Mouse (Mus musculus) CD4-positive, CD25-positive, alpha-beta regulatory T cell, adult 4 months (primary cell): Measurements from ENCODE around the gene Ric3. TPM values are rescaled to one million over a fixed set of nuclear protein-coding genes. Genes with fewer than 3 reads are reported as not detected.

ENCODE experiments used
- ATAC-seq: one replicate; pipeline ENCODE4 v1.8.0; 2017
- polyA plus RNA-seq, 2 experiments: library from polyadenylated mRNA; unstranded; fragments of 100-300 nt; shearing (Covaris generic); gene quantifications; one replicate each; pipeline ENCODE4 v1.2.1; 2017

Ric3 gene
- polyA plus RNA-seq, 2 experiments from 2014 or later: 0.19 to 0.43 TPM

DNA sequence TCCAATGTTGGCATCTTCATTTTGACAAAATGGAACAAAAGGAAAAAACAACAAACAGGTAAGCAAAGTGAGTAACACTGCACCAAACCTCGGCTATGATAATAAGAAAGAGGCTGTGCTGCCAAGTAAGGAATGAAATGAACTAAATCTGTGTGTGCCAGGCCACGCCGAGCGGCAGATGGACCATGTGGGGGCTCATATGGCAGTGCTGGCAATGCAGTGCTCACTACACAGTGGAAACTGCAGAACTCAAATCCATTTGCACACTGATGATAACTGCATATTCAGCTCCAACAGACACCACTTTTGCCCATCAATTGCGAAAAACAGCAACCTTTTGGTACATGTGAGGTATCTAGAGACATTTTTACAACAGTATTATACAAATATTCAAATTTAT is 43.7 kb downstream of the Ric3 start:
- no peak for ATAC-seq

- no peak for ATAC-seq
These were observed 44.1 kb downstream of the Ric3 start for GRCm38 (mm10) chr7:109038987-109039386.

- ATAC-seq: no peak
These were observed 44.9 kb downstream of the Ric3 start for GRCm38 (mm10) chr7:109038121-109038735.

DNA sequence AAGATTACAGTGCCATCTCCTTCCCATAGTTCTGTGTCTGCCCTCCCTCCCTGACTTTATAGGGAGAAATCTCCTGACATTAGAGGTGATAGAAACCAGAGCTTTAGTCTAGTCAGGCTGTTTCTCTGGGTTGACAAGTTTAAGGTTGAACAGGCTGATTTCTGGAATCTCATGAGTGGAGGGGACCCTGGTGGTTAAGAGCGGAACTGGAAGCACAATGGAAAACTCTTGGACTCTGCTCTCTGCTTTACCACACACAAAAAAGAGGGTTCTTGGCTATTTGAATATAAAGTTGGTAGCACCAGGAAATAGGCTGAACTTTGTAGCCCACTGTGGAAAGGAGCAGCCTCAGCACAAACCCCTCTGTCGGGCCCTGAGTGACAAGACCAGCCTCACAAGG is 51.1 kb downstream of the Ric3 start:
- ATAC-seq: no peak

- ATAC-seq: no peak
These were observed 51.8 kb downstream of the Ric3 start for GRCm38 (mm10) chr7:109031331-109031730.

- ATAC-seq: no peak
These were observed 53.1 kb downstream of the Ric3 start for GRCm38 (mm10) chr7:109029961-109030465.

- peak; percentile 61 for ATAC-seq
These were observed 54.9 kb downstream of the Ric3 start for GRCm38 (mm10) chr7:109028204-109028603.

DNA sequence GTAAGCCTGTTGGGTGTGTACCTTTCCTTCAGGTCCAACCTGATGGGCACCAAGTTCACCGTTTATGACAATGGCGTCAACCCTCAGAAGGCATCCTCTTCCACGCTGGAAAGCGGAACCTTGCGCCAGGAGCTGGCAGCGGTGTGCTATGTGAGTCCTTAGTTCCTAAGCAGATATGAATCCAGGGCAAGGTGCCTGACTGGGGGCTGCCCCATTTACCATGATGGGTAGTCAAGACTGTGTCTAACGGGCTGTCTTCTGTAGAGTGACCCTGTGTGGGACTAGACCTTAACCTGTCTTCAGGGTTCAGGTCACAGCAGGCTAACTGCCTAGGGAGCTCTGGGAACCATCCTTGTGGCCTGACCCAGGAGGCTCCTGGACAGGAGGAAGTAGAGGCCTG is 55.4 kb downstream of the Ric3 start:
- ATAC-seq: no peak

DNA sequence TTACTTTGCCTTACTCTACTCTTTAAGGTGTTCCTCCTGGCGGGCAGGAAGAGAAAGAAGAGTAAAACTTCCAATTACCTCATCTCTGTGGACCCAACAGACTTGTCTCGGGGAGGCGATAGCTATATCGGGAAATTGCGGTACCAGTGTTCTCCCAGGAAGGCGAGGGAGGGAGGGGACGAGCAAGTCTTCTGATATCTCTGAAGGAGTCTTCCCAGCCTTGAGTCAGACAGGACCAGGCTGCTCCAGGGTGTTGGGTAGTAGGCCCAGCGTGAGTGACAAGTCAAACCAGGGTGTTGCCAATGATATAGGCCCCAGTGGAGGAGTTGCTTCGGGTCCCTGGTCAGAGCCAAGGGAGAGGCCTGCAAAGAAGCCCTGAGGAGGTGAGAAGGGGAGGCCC is 56.2 kb downstream of the Ric3 start:
- ATAC-seq: no peak

DNA sequence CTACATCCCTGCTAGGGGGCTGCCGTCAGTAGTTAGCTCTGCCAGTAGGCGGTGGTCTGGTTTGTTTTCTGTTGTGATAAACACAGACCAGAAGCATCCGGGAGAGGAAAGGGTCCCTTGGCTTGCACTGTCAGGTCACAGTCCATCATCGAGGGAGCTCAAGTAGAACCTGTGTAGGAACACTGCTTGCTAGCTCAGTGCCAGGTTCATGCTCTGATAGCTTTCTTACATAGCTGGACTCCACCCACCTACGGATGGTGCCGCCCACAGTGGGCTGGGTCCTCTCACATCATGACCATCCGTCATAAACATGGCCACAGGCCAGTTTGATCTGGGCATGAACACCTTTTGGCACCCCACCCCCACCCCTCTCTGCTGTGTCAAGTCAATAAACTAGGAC is 57.4 kb downstream of the Ric3 start:
- ATAC-seq: no peak

GRCm38 (mm10) chr7:109021428-109021827 is 61.7 kb downstream of the Ric3 start:
- ATAC-seq: no peak

DNA sequence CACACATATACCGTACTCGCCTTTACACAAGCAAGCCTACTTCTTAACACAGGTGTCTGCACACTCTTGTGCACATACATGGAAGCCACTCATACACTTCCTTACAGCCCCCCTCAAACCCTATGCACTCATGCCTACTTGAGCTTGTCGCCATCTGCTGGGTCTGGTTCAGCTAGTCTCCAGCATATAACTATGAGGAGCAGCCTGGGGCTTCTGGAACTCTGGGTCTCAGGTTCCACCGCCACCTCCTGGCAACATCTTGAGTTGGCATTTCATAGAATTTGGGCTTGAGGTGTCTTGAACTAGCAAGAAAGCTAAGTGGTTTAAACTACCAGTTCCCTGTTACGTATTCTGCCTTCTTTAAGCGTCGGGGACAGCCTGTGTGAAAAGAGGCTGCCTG is 63.9 kb downstream of the Ric3 start:
- no peak for ATAC-seq

DNA sequence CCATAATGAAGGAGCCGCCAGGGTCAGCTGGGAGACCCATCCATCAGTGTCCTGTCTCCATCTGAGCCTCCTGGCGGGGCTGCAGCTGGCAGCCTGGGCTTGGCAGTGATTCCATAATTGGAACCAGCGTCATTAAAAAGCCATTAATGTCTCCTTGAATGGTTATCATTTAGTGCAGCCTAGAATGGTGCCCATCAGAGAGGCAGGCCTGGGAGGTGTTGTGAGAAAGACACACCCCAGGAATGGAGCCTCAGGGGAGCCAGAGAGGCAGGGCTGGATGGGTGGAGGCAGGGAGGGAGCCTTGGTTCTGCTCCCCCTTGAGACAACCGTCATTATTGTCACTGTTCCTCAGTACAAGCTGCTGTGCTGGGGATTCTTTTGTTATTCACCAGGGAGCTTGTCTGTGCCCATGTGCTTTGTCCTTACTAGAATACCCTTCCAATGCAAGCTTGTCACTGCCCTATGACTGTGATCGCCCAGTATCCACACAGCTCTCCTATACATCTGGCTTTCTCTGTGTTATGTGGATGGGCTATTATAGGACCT is 66.7 kb downstream of the Ric3 start:
- no peak for ATAC-seq

DNA sequence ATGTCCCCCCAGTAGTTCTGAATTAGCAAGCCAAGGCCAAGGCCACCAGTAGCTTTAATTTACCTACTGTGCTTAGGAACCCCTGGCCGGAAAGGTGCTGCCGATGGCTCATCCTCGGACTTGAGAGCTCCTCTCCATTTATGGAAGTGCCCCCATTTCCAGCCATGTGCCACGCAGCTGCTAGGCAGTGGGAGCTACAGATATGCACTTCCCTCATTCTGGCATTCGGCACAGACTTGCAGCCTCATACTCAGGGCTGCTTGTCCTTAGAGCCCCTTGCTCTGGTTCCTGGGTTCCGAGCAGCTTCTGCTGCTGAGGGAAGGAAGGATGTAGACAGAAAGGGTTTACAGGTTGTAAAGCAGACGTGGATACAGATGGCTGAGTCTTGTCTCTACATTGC is 68.3 kb downstream of the Ric3 start:
- ATAC-seq: no peak

GRCm38 (mm10) chr7:109012998-109013625 is 70.0 kb downstream of the Ric3 start:
- no peak for ATAC-seq

- no peak for ATAC-seq
These were observed 70.6 kb downstream of the Ric3 start for GRCm38 (mm10) chr7:109012575-109012974.

- no peak for ATAC-seq
These were observed 71.4 kb downstream of the Ric3 start for GRCm38 (mm10) chr7:109011596-109012180.

DNA sequence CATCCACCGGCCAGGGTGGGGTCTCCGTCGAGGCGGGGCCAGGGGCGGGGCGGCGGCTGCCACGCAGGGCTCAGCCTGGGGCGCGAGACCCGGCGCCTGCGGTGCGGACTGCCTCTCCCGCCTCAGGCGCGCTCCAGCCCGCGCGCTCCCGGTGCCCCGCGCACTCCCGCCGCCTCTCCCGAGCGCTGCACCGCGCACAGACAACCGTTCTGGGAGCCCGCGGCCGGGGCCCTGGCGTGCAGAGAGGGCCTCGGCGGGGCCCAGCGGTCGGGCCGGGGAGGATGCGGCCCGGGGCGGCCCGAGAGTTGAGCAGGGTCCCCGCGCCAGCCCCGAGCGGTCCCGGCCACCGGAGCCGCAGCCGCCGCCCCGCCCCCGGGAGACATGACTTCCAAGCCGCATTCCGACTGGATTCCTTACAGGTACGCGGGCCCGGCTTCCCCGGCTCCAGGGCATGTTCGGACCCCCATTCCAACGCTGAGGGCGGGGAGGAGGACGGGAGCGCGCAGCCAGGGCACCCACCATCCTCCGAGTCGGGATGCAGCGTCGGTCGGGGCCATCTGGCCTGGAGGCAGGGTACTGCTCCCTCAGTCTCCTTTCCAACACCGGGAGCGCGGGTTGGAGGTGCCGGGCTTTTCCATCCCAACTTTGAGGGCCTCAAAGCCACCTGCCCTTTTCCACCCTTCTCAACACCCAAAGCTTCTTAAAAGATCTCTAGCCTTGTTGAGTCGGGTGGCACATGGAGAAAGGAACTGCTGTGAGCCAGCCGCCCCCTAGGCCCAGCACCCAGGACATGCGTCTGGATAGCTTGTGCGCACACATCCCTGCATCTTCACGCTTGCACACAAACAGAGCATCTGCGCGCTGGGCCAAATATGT is 72.2 kb downstream of the Ric3 start:
- ATAC-seq: no peak

- no peak for ATAC-seq
These were observed 73.9 kb downstream of the Ric3 start for GRCm38 (mm10) chr7:109009260-109009659.

DNA sequence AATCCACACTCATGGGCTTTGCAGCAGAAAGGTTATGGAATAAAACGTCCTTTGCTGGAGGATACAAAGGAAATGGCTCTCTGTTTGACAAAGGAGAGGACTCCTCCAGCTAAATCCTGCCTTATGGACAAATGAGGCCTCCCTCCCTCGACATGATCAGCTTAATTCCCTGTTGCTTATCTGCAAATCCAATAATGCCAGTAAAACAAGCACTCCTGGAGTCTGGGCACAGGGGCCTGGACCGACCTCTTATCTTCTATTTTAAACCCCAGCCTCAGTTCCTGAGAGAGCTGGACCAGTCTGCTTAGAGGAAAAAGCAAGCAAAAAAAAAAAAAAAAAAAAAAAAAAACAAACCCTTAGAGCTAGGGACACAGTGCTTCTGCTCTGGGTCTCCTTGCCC is 79.5 kb downstream of the Ric3 start:
- no peak for ATAC-seq

GRCm38 (mm10) chr7:109001971-109002370 is 81.2 kb downstream of the Ric3 start:
- ATAC-seq: no peak

DNA sequence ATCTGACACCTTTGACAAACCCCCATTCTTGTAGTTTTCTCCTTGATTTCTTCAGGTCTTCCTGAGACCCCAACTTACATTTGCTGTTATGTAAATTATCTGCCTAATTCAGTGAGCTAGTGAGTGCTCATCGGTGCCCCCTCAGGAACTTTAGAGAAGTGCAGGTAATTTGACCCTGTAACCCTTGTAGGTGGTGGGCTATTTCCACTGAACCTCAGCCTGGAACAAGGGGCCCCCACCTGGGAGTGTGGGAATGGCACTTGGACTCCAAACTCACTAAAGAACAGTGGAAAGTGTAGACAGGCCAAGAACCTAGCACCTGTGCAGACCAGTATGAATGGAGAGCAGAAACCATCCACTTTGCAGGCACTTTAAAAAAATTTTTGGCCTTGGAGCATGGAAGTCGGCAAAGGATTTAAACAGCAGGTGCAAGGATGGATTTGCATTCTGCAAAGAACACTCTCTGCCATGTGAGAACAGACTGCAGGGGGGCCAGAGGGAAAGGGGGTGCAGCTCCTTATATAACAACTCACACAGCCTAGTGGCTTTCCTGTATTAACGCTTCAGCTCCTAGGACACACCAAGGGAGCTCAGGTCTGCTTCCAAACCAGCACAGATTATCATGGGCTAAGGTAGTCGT is 82.7 kb downstream of the Ric3 start:
- peak; percentile 43 for ATAC-seq
